ENCODE assay signal across 8 mouse cellular contexts in the genomic region with DNA sequence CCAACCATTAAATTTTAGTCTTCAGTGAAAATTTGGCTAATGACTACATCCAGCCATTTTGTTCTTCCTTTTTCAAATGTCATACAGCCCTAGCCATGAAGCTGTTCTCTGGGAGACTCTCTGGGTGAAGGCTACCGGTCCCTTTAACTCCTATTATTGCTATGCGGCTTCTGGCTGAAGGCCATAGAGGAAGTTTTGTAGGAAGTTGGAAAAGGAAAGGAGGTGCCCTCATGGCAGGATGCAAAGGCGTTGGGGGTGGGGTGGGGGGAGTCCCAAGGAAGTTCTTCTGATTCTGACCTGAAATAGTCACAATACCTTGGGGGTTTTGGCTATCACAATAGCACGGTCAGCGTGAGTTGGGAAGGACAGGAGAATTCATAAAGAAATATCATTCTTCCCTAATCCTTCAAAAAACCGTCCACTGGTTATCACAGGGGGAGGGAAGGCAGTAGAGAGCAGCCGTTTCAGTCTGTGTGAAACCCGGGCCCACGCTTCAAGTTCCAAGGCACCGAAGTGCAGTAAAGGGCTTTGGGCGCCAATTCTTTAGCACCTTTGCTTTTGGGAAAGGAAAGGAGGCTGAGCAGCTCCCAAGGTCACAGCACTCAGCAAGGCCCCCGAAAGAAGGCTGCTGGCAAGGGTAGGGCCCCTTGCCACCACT. TPM values are rescaled to one million over a fixed set of nuclear protein-coding genes. Genes with fewer than 3 reads are reported as not detected.
DNase-seq lines count a peak whose midpoint lies in the region; ATAC-seq lines count a peak whose summit lies in the region.

No protein-coding gene starts in this region.

- no peaks in the 10 kb centered on the region for H3K9me3 ChIP-seq in midbrain, embryonic 13.5 days
- no peaks in the 10 kb centered on the region for H3K9me3 ChIP-seq in midbrain, embryonic 14.5 days (ENCODE audit: control insufficient read depth, low read length)
- no peaks in the 10 kb centered on the region for H3K9me3 ChIP-seq in heart, embryonic 12.5 days (replicated peaks)
- H3K9me3 ChIP-seq in kidney, embryonic 16.5 days (ENCODE audit: low read length), result no peaks in the 10 kb centered on the region

- no peak for DNase-seq in midbrain, embryonic 14.5 days
- DNase-seq in lung, postnatal 36 days, result peak; percentile 90
- no peak for DNase-seq in right cerebral cortex, postnatal 36 days (ENCODE audit: low spot score in 2 of 2)
- no peak for DNase-seq in frontal cortex, postnatal 14 days (ENCODE audit: low spot score in 2 of 2)
- DNase-seq in frontal cortex, adult 2 months (ENCODE audit: extremely low spot score in 1 of 2, low spot score in 1 of 2), result no peak

- no peaks in the 10 kb centered on the region for H3K36me3 ChIP-seq in midbrain, embryonic 13.5 days
- H3K36me3 ChIP-seq in midbrain, embryonic 14.5 days (ENCODE audit: control insufficient read depth, insufficient read depth, low read length), result no peaks in the 10 kb centered on the region
- H3K36me3 ChIP-seq in heart, embryonic 12.5 days, result peaks cover 45% of the 10 kb centered on the region
- H3K36me3 ChIP-seq in kidney, embryonic 16.5 days (ENCODE audit: insufficient read depth, low read length), result peaks cover 26% of the 10 kb centered on the region

- no peak overlapping the region for H3K4me2 ChIP-seq in midbrain, embryonic 13.5 days (replicated peaks)
- H3K4me2 ChIP-seq in midbrain, embryonic 14.5 days (ENCODE audit: low read length), result no peak overlapping the region
- H3K4me2 ChIP-seq in heart, embryonic 12.5 days, result no peak overlapping the region
- H3K4me2 ChIP-seq in kidney, embryonic 16.5 days (replicated peaks; ENCODE audit: low read depth, low read length), result no peak overlapping the region

- 0 out of 2 replicates have a peak, but pooled peaks have one; percentile 62 for ATAC-seq in midbrain, embryonic 13.5 days
- ATAC-seq in midbrain, embryonic 14.5 days (ENCODE audit: low FRiP score, low TSS enrichment), result no peak; the same call in 1 of the 2 replicates
- ATAC-seq in heart, embryonic 12.5 days (ENCODE audit: insufficient number of reproducible peaks, low FRiP score), result peak; percentile 72; the same call in 1 of the 2 replicates
- peak; percentile 74; the same call in 1 of the 2 replicates for ATAC-seq in kidney, embryonic 16.5 days (ENCODE audit: low FRiP score, low TSS enrichment)

- no peak overlapping the region for H3K27ac ChIP-seq in midbrain, embryonic 13.5 days
- H3K27ac ChIP-seq in midbrain, embryonic 14.5 days (replicated peaks; ENCODE audit: low read depth, low read length), result no peak overlapping the region
- H3K27ac ChIP-seq in heart, embryonic 12.5 days (ENCODE audit: poor library complexity, severe bottlenecking), result peak overlapping the region; percentile 74
- H3K27ac ChIP-seq in kidney, embryonic 16.5 days (ENCODE audit: low read length), result peak overlapping the region; percentile 56

- WGBS in midbrain, embryonic 13.5 days, result 90% methylated on average over 12 of the region's 12 CpGs
- WGBS in midbrain, embryonic 14.5 days, result 89% methylated on average over 12 of the region's 12 CpGs
- WGBS in heart, embryonic 12.5 days, result 65% methylated on average over 12 of the region's 12 CpGs
- 69% methylated on average over 12 of the region's 12 CpGs for WGBS in kidney, embryonic 16.5 days

- H3K4me3 ChIP-seq in midbrain, embryonic 13.5 days (replicated peaks), result no peak overlapping the region
- H3K4me3 ChIP-seq in midbrain, embryonic 14.5 days (replicated peaks; ENCODE audit: low read depth, low read length), result no peak overlapping the region
- no peak overlapping the region for H3K4me3 ChIP-seq in heart, embryonic 12.5 days
- H3K4me3 ChIP-seq in kidney, embryonic 16.5 days (ENCODE audit: low read length), result no peak overlapping the region

- H3K4me1 ChIP-seq in midbrain, embryonic 13.5 days (replicated peaks), result no peaks in the 10 kb centered on the region
- no peaks in the 10 kb centered on the region for H3K4me1 ChIP-seq in midbrain, embryonic 14.5 days (ENCODE audit: control insufficient read depth, insufficient read depth, low read length)
- peaks cover 6% of the 10 kb centered on the region for H3K4me1 ChIP-seq in heart, embryonic 12.5 days (replicated peaks)
- no peaks in the 10 kb centered on the region for H3K4me1 ChIP-seq in kidney, embryonic 16.5 days (ENCODE audit: insufficient read depth, low read length)

- H3K27me3 ChIP-seq in midbrain, embryonic 13.5 days, result no peaks in the 10 kb centered on the region
- H3K27me3 ChIP-seq in midbrain, embryonic 14.5 days (ENCODE audit: control insufficient read depth, insufficient read depth, low read length), result no peaks in the 10 kb centered on the region
- no peaks in the 10 kb centered on the region for H3K27me3 ChIP-seq in heart, embryonic 12.5 days (replicated peaks)
- H3K27me3 ChIP-seq in kidney, embryonic 16.5 days (ENCODE audit: insufficient read depth, low read length), result no peaks in the 10 kb centered on the region

- no peak overlapping the region for H3K9ac ChIP-seq in midbrain, embryonic 13.5 days (replicated peaks)
- H3K9ac ChIP-seq in midbrain, embryonic 14.5 days (replicated peaks; ENCODE audit: low read length), result no peak overlapping the region
- H3K9ac ChIP-seq in heart, embryonic 12.5 days, result no peak overlapping the region
- H3K9ac ChIP-seq in kidney, embryonic 16.5 days (replicated peaks; ENCODE audit: low read length), result no peak overlapping the region

RNA-seq across cellular contexts. Expression of gene Abhd10, which starts 14.8 kb away (rescaled TPM):
- 52.6 and 58.8 TPM in 2 replicates for polyA plus RNA-seq in midbrain, embryonic 13.5 days (2015; fragmentation: Nextera tagmentation; extraction: Ambion mirVana)
- polyA plus RNA-seq in midbrain, embryonic 14.5 days (2014; fragmentation: Nextera tagmentation; extraction: Ambion mirVana), result 43.8 and 44.6 TPM in 2 replicates
- polyA plus RNA-seq in heart, embryonic 12.5 days (2016; fragmentation: Nextera tagmentation; extraction: Ambion mirVana), result 29.1 and 31.1 TPM in 2 replicates
- polyA plus RNA-seq in kidney, embryonic 16.5 days (2015; fragmentation: Nextera tagmentation; extraction: Ambion mirVana), result 36.4 and 36.7 TPM in 2 replicates
- polyA plus RNA-seq in frontal cortex, adult 2 months (2012; rRNA removed), result 27.0 and 29.9 TPM in 2 replicates

RNA-seq across cellular contexts. Expression of gene Tagln3, which starts 33.1 kb away (rescaled TPM):
- polyA plus RNA-seq in midbrain, embryonic 13.5 days (2015; fragmentation: Nextera tagmentation; extraction: Ambion mirVana), result 569 and 571 TPM in 2 replicates
- polyA plus RNA-seq in midbrain, embryonic 14.5 days (2014; fragmentation: Nextera tagmentation; extraction: Ambion mirVana), result 444 and 478 TPM in 2 replicates
- polyA plus RNA-seq in heart, embryonic 12.5 days (2016; fragmentation: Nextera tagmentation; extraction: Ambion mirVana), result 10.0 and 10.2 TPM in 2 replicates
- polyA plus RNA-seq in kidney, embryonic 16.5 days (2015; fragmentation: Nextera tagmentation; extraction: Ambion mirVana), result 6.8 and 9.3 TPM in 2 replicates
- 452 and 462 TPM in 2 replicates for polyA plus RNA-seq in frontal cortex, adult 2 months (2012; rRNA removed)

Comparison
In these comparisons a context has a peak if more than half of its experiments do, and no peak if none do; other contexts are left out.
1. H3K27ac ChIP-seq: peak in heart, embryonic 12.5 days (single experiment) and kidney, embryonic 16.5 days (single experiment); none in midbrain, embryonic 13.5 days (single experiment) and midbrain, embryonic 14.5 days (single experiment).
2. RNA of gene Tagln3, which starts 33.1 kb away (polyA plus RNA-seq): 569 to 571 TPM in midbrain, embryonic 13.5 days, 452 to 462 TPM in frontal cortex, adult 2 months and 444 to 478 TPM in midbrain, embryonic 14.5 days; 10.0 to 10.2 TPM in heart, embryonic 12.5 days and 6.8 to 9.3 TPM in kidney, embryonic 16.5 days; every median in the first group is over 10 times any median in the second.